8 mouse cellular contexts compared by ENCODE assay signal in genomic region chr11:75652942-75653684, GRCm38 (mm10). TPM values are rescaled to one million over a fixed set of nuclear protein-coding genes. Genes with fewer than 3 reads are reported as not detected.
DNase-seq lines count a peak whose midpoint lies in the region; ATAC-seq and TF ChIP-seq lines count a peak whose summit lies in the region.

No protein-coding gene starts in this region.

- H3K4me2 ChIP-seq in limb, embryonic 11.5 days (ENCODE audit: low read depth, severe bottlenecking) = peak overlapping the region; percentile 88
- H3K4me2 ChIP-seq in midbrain, embryonic 14.5 days (ENCODE audit: low read length) = peak overlapping the region; percentile 73

- 23% methylated on average over 14 of the region's 14 CpGs for WGBS in limb, embryonic 11.5 days
- 31% methylated on average over 14 of the region's 14 CpGs for WGBS in midbrain, embryonic 14.5 days

- ATAC-seq in limb, embryonic 11.5 days (ENCODE audit: insufficient number of reproducible peaks, low FRiP score, low TSS enrichment, low read depth) = no peak
- ATAC-seq in midbrain, embryonic 14.5 days (ENCODE audit: low FRiP score, low TSS enrichment) = no peak

- H3K9me3 ChIP-seq in limb, embryonic 11.5 days (ENCODE audit: control insufficient read depth, low read length) = no peaks in the 10 kb centered on the region
- no peaks in the 10 kb centered on the region for H3K9me3 ChIP-seq in midbrain, embryonic 14.5 days (ENCODE audit: control insufficient read depth, low read length)

- no peak for TF ChIP-seq CTCF in cortical plate, adult 2 months (IDR thresholded peaks at IDR 0.05; ENCODE audit: extremely low read depth, insufficient read depth, low read length)

- DNase-seq in embryo, embryonic 10 days (ENCODE audit: low spot score) = peak; percentile 39
- no peak for DNase-seq in embryo, embryonic 11 days
- peak; percentile 54 to 55 for DNase-seq in heart, postnatal 10 days
- no peak for DNase-seq in limb, embryonic 11.5 days (ENCODE audit: low spot score)
- DNase-seq in midbrain, embryonic 14.5 days = peak; percentile 8
- no peak for DNase-seq in left cerebral cortex, postnatal 14 days (ENCODE audit: low spot score in 2 of 2)
- DNase-seq in cerebellum, postnatal 14 days = no peak

- no peaks in the 10 kb centered on the region for H3K36me3 ChIP-seq in limb, embryonic 11.5 days (ENCODE audit: control insufficient read depth, insufficient read depth, low read length)
- no peaks in the 10 kb centered on the region for H3K36me3 ChIP-seq in midbrain, embryonic 14.5 days (ENCODE audit: control insufficient read depth, insufficient read depth, low read length)

- H3K9ac ChIP-seq in limb, embryonic 11.5 days (ENCODE audit: low read length) = no peak overlapping the region
- H3K9ac ChIP-seq in midbrain, embryonic 14.5 days (replicated peaks; ENCODE audit: low read length) = no peak overlapping the region

- H3K4me1 ChIP-seq in cortical plate, adult 2 months (ENCODE audit: control insufficient read depth, insufficient read depth, low read length) = peaks cover 5% of the 10 kb centered on the region; the same call in 1 of the 2 replicates
- H3K4me1 ChIP-seq in limb, embryonic 11.5 days (ENCODE audit: control insufficient read depth, insufficient read depth, low read length) = peaks cover 16% of the 10 kb centered on the region
- peaks cover 36% of the 10 kb centered on the region for H3K4me1 ChIP-seq in midbrain, embryonic 14.5 days (ENCODE audit: control insufficient read depth, insufficient read depth, low read length)

- TF ChIP-seq POLR2A in cortical plate, adult 2 months (IDR thresholded peaks at IDR 0.05; ENCODE audit: extremely low read depth, insufficient read depth, low read length) = no peak

- intact Hi-C loops in heart, postnatal 10 days (cut with DNase I) = no loop called here
- intact Hi-C loops in left cerebral cortex, postnatal 14 days (cut with DNase I) = no loop called here

- H3K27ac ChIP-seq in cortical plate, adult 2 months (ENCODE audit: insufficient read depth, low read length) = peak overlapping the region; percentile 69
- no peak overlapping the region for H3K27ac ChIP-seq in limb, embryonic 11.5 days (replicated peaks; ENCODE audit: low read depth, low read length)
- H3K27ac ChIP-seq in midbrain, embryonic 14.5 days (replicated peaks; ENCODE audit: low read depth, low read length) = no peak overlapping the region

- no peak overlapping the region; the same call in 1 of the 2 replicates for H3K4me3 ChIP-seq in cortical plate, adult 2 months (ENCODE audit: insufficient read depth, low read length)
- H3K4me3 ChIP-seq in limb, embryonic 11.5 days (ENCODE audit: low read depth, low read length) = peak overlapping the region; percentile 49; the same call in 1 of the 2 replicates
- H3K4me3 ChIP-seq in midbrain, embryonic 14.5 days (replicated peaks; ENCODE audit: low read depth, low read length) = peak overlapping the region; percentile 40

- peaks cover 21% of the 10 kb centered on the region for H3K27me3 ChIP-seq in limb, embryonic 11.5 days (ENCODE audit: control insufficient read depth, insufficient read depth, low read length)
- peaks cover 37% of the 10 kb centered on the region for H3K27me3 ChIP-seq in midbrain, embryonic 14.5 days (ENCODE audit: control insufficient read depth, insufficient read depth, low read length)

RNA-seq across cellular contexts. Expression of gene Myo1c, which starts 2.8 kb away (rescaled TPM):
- polyA plus RNA-seq in cortical plate, adult 2 months (2012; rRNA removed) = 17.7 and 19.0 TPM in 2 replicates
- 100 to 1,000 TPM; 151 to 153 TPM for total RNA-seq in heart, postnatal 10 days (2021)
- polyA plus RNA-seq in limb, embryonic 11.5 days (2014; fragmentation: Nextera tagmentation; extraction: Ambion mirVana) = 12.8 and 15.8 TPM in 2 replicates
- 4.2 and 5.2 TPM in 2 replicates for polyA plus RNA-seq in midbrain, embryonic 14.5 days (2014; fragmentation: Nextera tagmentation; extraction: Ambion mirVana)
- 10 to 100 TPM; 20.5 to 21.7 TPM for total RNA-seq in left cerebral cortex, postnatal 14 days (2021)

RNA-seq across cellular contexts. Expression of gene Inpp5k, which starts 22.3 kb away (rescaled TPM):
- 66.1 and 68.9 TPM in 2 replicates for polyA plus RNA-seq in cortical plate, adult 2 months (2012; rRNA removed)
- 10 to 100 TPM; 35.4 to 37.3 TPM for total RNA-seq in heart, postnatal 10 days (2021)
- polyA plus RNA-seq in limb, embryonic 11.5 days (2014; fragmentation: Nextera tagmentation; extraction: Ambion mirVana) = 14.9 and 18.5 TPM in 2 replicates
- 49.2 and 53.0 TPM in 2 replicates for polyA plus RNA-seq in midbrain, embryonic 14.5 days (2014; fragmentation: Nextera tagmentation; extraction: Ambion mirVana)
- 10 to 100 TPM; 43.2 to 44.4 TPM for total RNA-seq in left cerebral cortex, postnatal 14 days (2021)

RNA-seq across cellular contexts. Expression of gene Crk, which starts 25.9 kb away (rescaled TPM):
- polyA plus RNA-seq in cortical plate, adult 2 months (2012; rRNA removed) = 80.5 and 82.5 TPM in 2 replicates
- total RNA-seq in heart, postnatal 10 days (2021) = 100 to 1,000 TPM; 108 to 112 TPM
- polyA plus RNA-seq in limb, embryonic 11.5 days (2014; fragmentation: Nextera tagmentation; extraction: Ambion mirVana) = 107 and 110 TPM in 2 replicates
- polyA plus RNA-seq in midbrain, embryonic 14.5 days (2014; fragmentation: Nextera tagmentation; extraction: Ambion mirVana) = 83.7 and 114 TPM in 2 replicates
- total RNA-seq in left cerebral cortex, postnatal 14 days (2021) = 100 to 1,000 TPM; 119 to 132 TPM

Comparison
In these comparisons a context has a peak if more than half of its experiments do, and no peak if none do; other contexts are left out.
1. DNase-seq: peak in embryo, embryonic 10 days (single experiment), heart, postnatal 10 days (2 of 2) and midbrain, embryonic 14.5 days (single experiment); none in embryo, embryonic 11 days (single experiment), limb, embryonic 11.5 days (single experiment), left cerebral cortex, postnatal 14 days (0 of 2) and cerebellum, postnatal 14 days (0 of 2).